Mouse (Mus musculus) limb, embryonic 12.5 days (tissue): ENCODE results near the gene Akip1. TPM values are rescaled to one million over a fixed set of nuclear protein-coding genes. Genes with fewer than 3 reads are reported as not detected.

Experiments used
- ATAC-seq: fragments of 200-750 bp; cut with Nextera tagmentation; 2 replicates; pipeline ENCODE4 v1.8.0; 2017; ENCODE audit warnings: low read depth, moderate TSS enrichment; ENCODE audit not compliant: insufficient number of reproducible peaks, insufficient read depth, low FRiP score, low TSS enrichment
- H3K27ac ChIP-seq: fragments of 300-500 bp; sonication (generic); 2 replicates; pipeline ENCODE4 v1.5.1; 2016; ENCODE audit warnings: mild to moderate bottlenecking, moderate library complexity
- H3K27me3 ChIP-seq: fragments of 300-500 bp; sonication (generic); 2 replicates; pipeline ENCODE4 v1.6.1; 2016; ENCODE audit warnings: mild to moderate bottlenecking, moderate library complexity
- H3K36me3 ChIP-seq: fragments of 300-500 bp; sonication (generic); 2 replicates; pipeline ENCODE4 v1.6.1; 2016; ENCODE audit warnings: mild to moderate bottlenecking, moderate library complexity
- H3K4me1 ChIP-seq: fragments of 300-500 bp; sonication (generic); replicated peaks from 2 replicates; pipeline ENCODE4 v1.6.1; 2016
- H3K4me2 ChIP-seq: fragments of 300-500 bp; sonication (generic); 2 replicates; pipeline ENCODE4 v1.6.1; 2016; ENCODE audit warnings: mild to moderate bottlenecking, moderate library complexity
- H3K4me3 ChIP-seq: fragments of 300-500 bp; sonication (generic); replicated peaks from 2 replicates; pipeline ENCODE4 v1.5.1; 2016; ENCODE audit warnings: mild to moderate bottlenecking
- H3K9ac ChIP-seq: fragments of 300-500 bp; sonication (generic); replicated peaks from 2 replicates; pipeline ENCODE4 v1.6.1; 2016; ENCODE audit warnings: mild to moderate bottlenecking, moderate library complexity
- H3K9me3 ChIP-seq: fragments of 300-500 bp; sonication (generic); 2 replicates; pipeline ENCODE4 v1.6.1; 2016; ENCODE audit warnings: mild to moderate bottlenecking, moderate library complexity
- WGBS: fragments of 180-500 bp; shearing (Covaris S2); methylation state at CpG from one replicate; pipeline ENCODE4 v1.1.7; 2016; 5-methylcytosine and 5-hydroxymethylcytosine counted together
- polyA plus RNA-seq: library from polyadenylated mRNA; unstranded; fragments of >200 nt; fragmentation: Nextera tagmentation; extraction: Ambion mirVana; gene quantifications from 2 replicates; pipeline ENCODE4 v1.2.1, GENCODE M21; 2016

The Akip1 gene
- polyA plus RNA-seq, 1 experiment from 2014 or later: 24.2 TPM

GRCm38 (mm10) chr7:109680879-109681278 lies 22.6 kb upstream of the Akip1 start:
- H3K4me3 ChIP-seq: no peak overlapping the region
- no peak overlapping the region for H3K27ac ChIP-seq
- WGBS: 94% methylated on average over 1 of the region's 1 CpGs
- H3K9ac ChIP-seq: no peak overlapping the region
- no peak overlapping the region for H3K4me2 ChIP-seq
- no peak for ATAC-seq
- no peaks in the 10 kb centered on the region for H3K4me1 ChIP-seq
- H3K27me3 ChIP-seq: no peaks in the 10 kb centered on the region
- no peaks in the 10 kb centered on the region for H3K9me3 ChIP-seq
- H3K36me3 ChIP-seq: no peaks in the 10 kb centered on the region

GRCm38 (mm10) chr7:109686585-109687128 lies 16.8 kb upstream of the Akip1 start:
- no peak for ATAC-seq
- H3K27me3 ChIP-seq: no peaks in the 10 kb centered on the region
- H3K4me2 ChIP-seq: no peak overlapping the region
- no peak overlapping the region for H3K4me3 ChIP-seq
- no peaks in the 10 kb centered on the region for H3K9me3 ChIP-seq
- H3K9ac ChIP-seq: no peak overlapping the region
- no peaks in the 10 kb centered on the region for H3K4me1 ChIP-seq
- H3K27ac ChIP-seq: no peak overlapping the region
- H3K36me3 ChIP-seq: no peaks in the 10 kb centered on the region
- WGBS: 52% methylated on average over 9 of the region's 9 CpGs

DNA sequence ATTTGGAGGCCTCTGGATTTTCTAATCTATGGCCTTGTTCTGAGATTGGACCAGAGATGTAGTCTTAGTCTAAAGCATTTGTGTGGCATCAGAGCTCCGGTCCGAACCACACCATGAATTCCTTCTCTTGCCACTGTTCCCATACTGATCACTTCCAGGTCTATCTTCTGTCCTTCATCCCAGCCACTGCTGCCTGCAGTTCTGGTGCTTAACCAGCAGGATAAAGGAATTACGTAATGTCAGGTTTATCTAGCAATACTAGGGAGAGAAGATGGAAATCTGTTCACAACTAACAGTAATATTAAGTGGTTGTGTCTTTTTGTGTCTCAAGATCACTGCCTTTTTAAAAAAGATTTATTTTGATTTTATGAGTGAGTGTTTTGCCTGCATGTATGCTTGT lies 13.4 kb upstream of the Akip1 start:
- H3K27ac ChIP-seq: no peak overlapping the region
- no peaks in the 10 kb centered on the region for H3K36me3 ChIP-seq
- H3K9me3 ChIP-seq: no peaks in the 10 kb centered on the region
- no peaks in the 10 kb centered on the region for H3K27me3 ChIP-seq
- no peaks in the 10 kb centered on the region for H3K4me1 ChIP-seq
- no peak overlapping the region for H3K4me2 ChIP-seq
- H3K9ac ChIP-seq: no peak overlapping the region
- 86% methylated on average over 3 of the region's 3 CpGs for WGBS
- no peak for ATAC-seq
- no peak overlapping the region for H3K4me3 ChIP-seq

DNA sequence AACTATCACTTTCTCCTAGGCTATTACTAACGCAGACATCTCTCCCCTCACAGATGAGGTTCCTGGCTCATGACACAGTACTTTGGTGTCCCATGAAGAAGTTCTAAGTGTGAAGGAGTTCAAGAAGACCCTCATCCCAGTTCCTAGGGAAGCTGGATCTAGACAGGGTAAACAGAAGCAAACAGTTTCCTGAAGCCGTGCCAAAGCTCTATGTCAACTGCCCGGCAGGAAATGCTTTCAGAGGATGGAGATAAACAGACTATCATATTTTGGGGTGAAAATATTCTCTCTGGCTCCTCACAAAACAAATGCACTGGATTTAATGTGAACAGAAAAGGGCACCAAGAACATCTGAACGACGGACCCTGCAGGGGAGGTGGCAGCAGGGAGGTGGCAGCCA lies 12.5 kb upstream of the Akip1 start:
- no peak for ATAC-seq
- WGBS: 90% methylated on average over 5 of the region's 5 CpGs
- Histone ChIP-seq H3K4me1 (no peaks in the 10 kb centered on the region), H3K36me3 (no peaks in the 10 kb centered on the region), H3K27ac (no peak overlapping the region), H3K27me3 (no peaks in the 10 kb centered on the region), H3K9me3 (no peaks in the 10 kb centered on the region), H3K9ac (no peak overlapping the region), H3K4me2 (no peak overlapping the region), H3K4me3 (no peak overlapping the region)

DNA sequence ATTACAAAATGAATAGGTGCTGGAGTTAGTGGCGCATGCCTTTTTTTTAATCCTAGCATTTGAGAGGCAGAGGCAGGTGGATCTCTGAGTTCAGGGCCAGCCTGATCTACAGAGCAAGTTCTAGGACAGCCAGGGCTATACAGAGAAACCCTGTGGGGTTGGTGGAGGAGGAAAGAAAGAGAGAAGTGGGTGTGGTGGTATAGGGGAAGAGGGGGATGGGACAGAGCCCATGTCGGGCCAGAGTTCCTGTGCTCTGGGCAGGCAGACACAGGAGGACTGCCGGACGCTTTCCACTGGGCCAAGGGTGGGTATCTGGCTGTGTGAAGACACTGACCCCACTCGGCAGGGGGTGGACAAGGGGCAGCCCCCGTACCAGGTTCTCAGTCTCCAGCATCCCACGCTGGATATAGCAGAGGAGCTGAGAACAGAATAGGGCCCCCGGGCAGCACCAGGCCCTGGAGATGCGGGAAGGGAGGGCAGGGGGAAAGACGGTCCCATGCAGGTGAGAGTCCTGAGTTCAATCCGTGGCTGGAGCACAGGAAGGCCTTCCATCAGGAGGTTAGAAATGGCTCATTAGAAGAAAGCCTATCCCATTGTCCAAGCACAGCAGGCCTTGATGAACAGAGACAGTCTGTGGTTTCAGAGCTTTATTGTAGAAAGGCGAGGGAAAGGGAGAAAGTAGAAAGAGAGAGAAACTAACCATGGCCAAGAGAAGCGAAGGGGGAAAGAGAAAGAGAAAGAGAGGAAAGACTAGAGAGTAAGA lies 8.7 kb upstream of the Akip1 start:
- no peak overlapping the region for H3K9ac ChIP-seq
- H3K4me2 ChIP-seq: no peak overlapping the region
- H3K27ac ChIP-seq: no peak overlapping the region
- H3K27me3 ChIP-seq: no peaks in the 10 kb centered on the region
- WGBS: 82% methylated on average over 13 of the region's 13 CpGs
- H3K36me3 ChIP-seq: no peaks in the 10 kb centered on the region
- no peak for ATAC-seq
- H3K4me1 ChIP-seq: no peaks in the 10 kb centered on the region
- H3K4me3 ChIP-seq: no peak overlapping the region
- no peaks in the 10 kb centered on the region for H3K9me3 ChIP-seq

GRCm38 (mm10) chr7:109695339-109695726 lies 8.2 kb upstream of the Akip1 start:
- H3K9ac ChIP-seq: no peak overlapping the region
- no peak overlapping the region for H3K27ac ChIP-seq
- no peak for ATAC-seq
- no peaks in the 10 kb centered on the region for H3K36me3 ChIP-seq
- 92% methylated on average over 10 of the region's 10 CpGs for WGBS
- no peaks in the 10 kb centered on the region for H3K27me3 ChIP-seq
- H3K9me3 ChIP-seq: no peaks in the 10 kb centered on the region
- no peak overlapping the region for H3K4me3 ChIP-seq
- H3K4me2 ChIP-seq: no peak overlapping the region
- H3K4me1 ChIP-seq: no peaks in the 10 kb centered on the region

DNA sequence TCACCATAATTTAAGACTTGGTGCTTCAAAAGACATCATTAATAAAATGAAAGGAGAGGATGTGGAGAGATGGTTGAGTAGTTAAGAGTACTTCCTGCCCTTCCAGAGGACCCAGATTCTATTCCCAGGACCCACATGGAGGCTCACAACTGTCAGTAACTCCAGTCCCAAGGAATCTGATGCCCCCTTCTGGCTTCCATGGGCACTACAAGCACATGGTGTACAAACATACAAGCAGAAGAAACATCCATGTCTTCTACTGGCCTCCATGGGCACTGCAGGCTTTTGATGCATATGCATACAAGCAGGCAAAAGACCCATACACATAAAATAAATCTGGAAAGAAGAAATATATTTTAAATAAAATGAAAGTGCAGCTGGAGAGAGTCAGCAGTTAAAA lies 3.3 kb upstream of the Akip1 start:
- H3K9ac ChIP-seq: no peak overlapping the region
- no peaks in the 10 kb centered on the region for H3K9me3 ChIP-seq
- H3K36me3 ChIP-seq: no peaks in the 10 kb centered on the region
- H3K27ac ChIP-seq: no peak overlapping the region
- no peak overlapping the region for H3K4me3 ChIP-seq
- H3K27me3 ChIP-seq: no peaks in the 10 kb centered on the region
- H3K4me2 ChIP-seq: no peak overlapping the region
- H3K4me1 ChIP-seq: peaks cover 10% of the 10 kb centered on the region; the same call in 1 of the 2 replicates
- ATAC-seq: no peak

- Histone ChIP-seq H3K9ac (no peak overlapping the region), H3K27ac (no peak overlapping the region), H3K4me3 (peak overlapping the region; percentile 64; the same call in 1 of the 2 replicates), H3K4me1 (peaks cover 10% of the 10 kb centered on the region; the same call in 1 of the 2 replicates), H3K4me2 (peak overlapping the region; percentile 70), H3K27me3 (no peaks in the 10 kb centered on the region), H3K36me3 (no peaks in the 10 kb centered on the region), H3K9me3 (no peaks in the 10 kb centered on the region)
- WGBS: 37% methylated on average over 4 of the region's 4 CpGs
- no peak for ATAC-seq
These were observed 769 bp upstream of the Akip1 start for GRCm38 (mm10) chr7:109702721-109703120.

- H3K4me1 ChIP-seq: peaks cover 18% of the 10 kb centered on the region
- 3% methylated on average over 17 of the region's 17 CpGs for WGBS
- H3K9me3 ChIP-seq: no peaks in the 10 kb centered on the region
- peak overlapping the region; percentile 75 for H3K9ac ChIP-seq
- peak overlapping the region; percentile 64 for H3K4me3 ChIP-seq
- ATAC-seq: no peak
- peak overlapping the region; percentile 70 for H3K4me2 ChIP-seq
- no peaks in the 10 kb centered on the region; the same call in 1 of the 2 replicates for H3K36me3 ChIP-seq
- no peaks in the 10 kb centered on the region for H3K27me3 ChIP-seq
- peak overlapping the region; percentile 80 for H3K27ac ChIP-seq
These were observed 507 bp downstream of the Akip1 start for GRCm38 (mm10) chr7:109704016-109704377.

- H3K27me3 ChIP-seq: no peaks in the 10 kb centered on the region
- no peak overlapping the region for H3K27ac ChIP-seq
- no peaks in the 10 kb centered on the region; the same call in 1 of the 2 replicates for H3K36me3 ChIP-seq
- 78% methylated on average over 3 of the region's 3 CpGs for WGBS
- ATAC-seq: no peak
- H3K4me1 ChIP-seq: peaks cover 19% of the 10 kb centered on the region
- H3K9ac ChIP-seq: no peak overlapping the region
- H3K4me2 ChIP-seq: peak overlapping the region; percentile 70
- H3K9me3 ChIP-seq: no peaks in the 10 kb centered on the region
- peak overlapping the region; percentile 64 for H3K4me3 ChIP-seq
These were observed 971 bp downstream of the Akip1 start for GRCm38 (mm10) chr7:109704461-109704860.

DNA sequence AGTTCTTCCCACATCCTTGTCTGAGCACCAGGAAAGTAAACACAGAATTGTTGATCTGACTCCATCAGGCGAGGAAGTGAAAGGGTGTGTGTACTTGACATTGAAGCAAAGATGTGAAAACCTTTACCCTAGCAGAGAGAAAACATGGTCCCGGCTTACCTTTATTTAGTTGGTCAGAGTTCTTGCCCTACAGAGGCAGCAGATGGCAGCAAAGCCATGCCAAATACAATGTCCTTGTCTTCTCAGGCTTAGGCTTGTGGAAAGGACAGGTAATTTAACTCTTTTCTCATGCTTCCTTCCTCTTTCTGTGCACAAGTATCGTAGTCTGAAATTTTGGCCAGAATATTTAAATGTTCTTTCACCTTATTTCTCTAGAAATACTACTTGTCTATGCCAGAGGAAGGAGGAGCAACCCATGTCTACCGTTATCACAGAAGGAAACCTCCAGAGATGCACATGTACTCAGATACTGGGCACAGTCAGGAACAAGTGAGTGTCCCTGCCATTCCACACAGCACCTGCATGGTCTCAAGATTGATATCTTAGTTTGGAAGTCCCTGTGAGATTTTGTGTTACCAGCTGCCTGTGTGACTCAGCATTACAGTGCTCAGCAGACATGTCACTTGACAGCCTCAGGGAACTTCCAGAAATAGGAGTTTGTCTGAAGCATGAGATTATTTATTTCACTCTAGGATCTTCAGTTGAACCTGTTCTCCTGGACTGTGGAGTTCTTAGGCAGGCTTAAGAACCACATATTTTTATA lies 3.7 kb downstream of the Akip1 start:
- no peak overlapping the region for H3K9ac ChIP-seq
- WGBS: 49% methylated on average over 4 of the region's 4 CpGs
- peaks cover 19% of the 10 kb centered on the region for H3K4me1 ChIP-seq
- no peak for ATAC-seq
- no peaks in the 10 kb centered on the region for H3K27me3 ChIP-seq
- H3K27ac ChIP-seq: no peak overlapping the region
- peaks cover 27% of the 10 kb centered on the region for H3K36me3 ChIP-seq
- no peaks in the 10 kb centered on the region for H3K9me3 ChIP-seq
- no peak overlapping the region for H3K4me2 ChIP-seq
- no peak overlapping the region for H3K4me3 ChIP-seq
